Mouse (Mus musculus) CH12.LX (cell line): Measurements from ENCODE around the gene Dpp3. TPM values are rescaled to one million over a fixed set of nuclear protein-coding genes. Genes with fewer than 3 reads are reported as not detected.
"Not testable (repeated sequence)": the region's sequence is repeated elsewhere in the genome, so short reads cannot be mapped to it uniquely, and the experiment has no call there.

Source experiments
- DNase-seq: peaks from one replicate; pipeline ENCODE4 v3.0.0-alpha.2; 2013; ENCODE audit errors: extremely low read depth
- H3K27ac ChIP-seq: 2 replicates; pipeline ENCODE4 v1.5.1; 2012; ENCODE audit warnings: low read depth, mild to moderate bottlenecking, control low read depth, moderate library complexity; ENCODE audit not compliant: insufficient read depth
- H3K27me3 ChIP-seq: replicated peaks from 2 replicates; pipeline ENCODE3; 2012; ENCODE audit warnings: inconsistent platforms
- H3K36me3 ChIP-seq, 2 experiments: replicated peaks in 1 of 2; 2 replicates each; pipeline versions ENCODE3 to v1.6.1; 2012; ENCODE audit warnings: inconsistent platforms in 1 of 2, low read length in 1 of 2, mild to moderate bottlenecking in 1 of 2, mixed read lengths in 1 of 2, moderate library complexity in 1 of 2; ENCODE audit not compliant: control insufficient read depth in 1 of 2, insufficient read depth in 1 of 2
- H3K4me1 ChIP-seq, 2 experiments: 2 replicates each; pipeline ENCODE4 v1.6.1; 2012; ENCODE audit warnings: inconsistent platforms in 1 of 2, moderate library complexity in 1 of 2; ENCODE audit not compliant: insufficient read depth in 2 of 2, control insufficient read depth in 1 of 2
- H3K4me2 ChIP-seq: 2 replicates; pipeline ENCODE4 v1.6.1; 2012; ENCODE audit warnings: low read depth, mild to moderate bottlenecking, control low read depth; ENCODE audit not compliant: poor library complexity, insufficient read depth, severe bottlenecking
- H3K4me3 ChIP-seq, 3 experiments: fragments of 150-350 bp in 1 of 3; sonication (generic) in 1 of 3; replicated peaks in 1 of 3; 2 replicates each; pipeline versions ENCODE3 to v1.5.1; 2011 to 2012; ENCODE audit warnings: low read depth in 2 of 3, low read length in 2 of 3, mild to moderate bottlenecking in 2 of 3, moderate library complexity in 2 of 3, control low read depth in 1 of 3, improper control_type of control experiment in 1 of 3, inconsistent platforms in 1 of 3, mixed read lengths in 1 of 3; ENCODE audit not compliant: poor library complexity in 1 of 3
- H3K79me2 ChIP-seq: replicated peaks from 2 replicates; pipeline ENCODE4 v1.6.1; 2012; ENCODE audit warnings: mild to moderate bottlenecking, moderate library complexity; ENCODE audit not compliant: control insufficient read depth, poor library complexity, insufficient read depth, severe bottlenecking; ENCODE audit errors: extremely low read depth
- H3K9ac ChIP-seq: 2 replicates; pipeline ENCODE4 v1.6.1; 2012; ENCODE audit warnings: low read depth, mild to moderate bottlenecking, control low read depth, moderate library complexity; ENCODE audit not compliant: insufficient read depth
- H3K9me3 ChIP-seq: replicated peaks from 2 replicates; pipeline ENCODE3; 2012; ENCODE audit warnings: low read length, inconsistent platforms, mixed read lengths
- BHLHE40 ChIP-seq: IDR thresholded peaks from 2 replicates; pipeline ENCODE4 v1.6.1; 2011; ENCODE audit warnings: mild to moderate bottlenecking, low read depth, low read length, improper control_type of control experiment
- CHD1 ChIP-seq: IDR thresholded peaks from 2 replicates; pipeline ENCODE4 v1.6.1; 2012; ENCODE audit warnings: low read depth, low read length, improper control_type of control experiment, inconsistent platforms
- E2F4 ChIP-seq: IDR thresholded peaks from 2 replicates; pipeline ENCODE4 v1.6.1; 2011; ENCODE audit warnings: low read depth, low read length, improper control_type of control experiment; ENCODE audit not compliant: insufficient replicate concordance
- ELF1 ChIP-seq: IDR thresholded peaks from 2 replicates; pipeline ENCODE4 v1.6.1; 2014; ENCODE audit warnings: low read depth, mild to moderate bottlenecking, inconsistent platforms, low read length, improper control_type of control experiment
- EP300 ChIP-seq: IDR thresholded peaks from 2 replicates; pipeline ENCODE4 v1.6.1; 2011; ENCODE audit warnings: low read length, improper control_type of control experiment
- HCFC1 ChIP-seq: IDR thresholded peaks from 2 replicates; pipeline ENCODE4 v1.6.1; 2012; ENCODE audit warnings: low read depth, mild to moderate bottlenecking, inconsistent platforms, low read length, improper control_type of control experiment
- IRF4 ChIP-seq: IDR thresholded peaks from 2 replicates; pipeline ENCODE4 v1.6.1; 2014; ENCODE audit warnings: low read depth, mild to moderate bottlenecking, inconsistent platforms, low read length, improper control_type of control experiment
- JUND ChIP-seq: conservative IDR thresholded peaks from 2 replicates; pipeline ENCODE4 v1.6.1; 2011; ENCODE audit warnings: low read depth, low read length, improper control_type of control experiment
- MAX ChIP-seq: IDR thresholded peaks from 2 replicates; pipeline ENCODE4 v1.6.1; 2011; ENCODE audit warnings: low read length, improper control_type of control experiment
- MAZ ChIP-seq: IDR thresholded peaks from 2 replicates; pipeline ENCODE4 v1.6.1; 2012; ENCODE audit warnings: low read depth, mild to moderate bottlenecking, inconsistent platforms, low read length, improper control_type of control experiment, moderate library complexity
- MEF2A ChIP-seq: IDR thresholded peaks from 2 replicates; pipeline ENCODE4 v1.6.1; 2014; ENCODE audit warnings: low read depth, mild to moderate bottlenecking, inconsistent platforms, low read length, improper control_type of control experiment, borderline replicate concordance
- MYC ChIP-seq: IDR thresholded peaks from 2 replicates; pipeline ENCODE4 v1.6.1; 2011; ENCODE audit warnings: low read depth, mild to moderate bottlenecking, improper control_type of control experiment, low read length
- NELFE ChIP-seq: IDR thresholded peaks from 2 replicates; pipeline ENCODE4 v1.6.1; 2011; ENCODE audit warnings: low read depth, low read length, improper control_type of control experiment
- NRF1 ChIP-seq: IDR thresholded peaks from 2 replicates; pipeline ENCODE4 v1.6.1; 2014; ENCODE audit warnings: low read depth, mild to moderate bottlenecking, inconsistent platforms, low read length, improper control_type of control experiment, moderate library complexity
- PAX5 ChIP-seq: IDR thresholded peaks from 2 replicates; pipeline ENCODE4 v1.6.1; 2012; ENCODE audit warnings: low read length, inconsistent platforms, mixed read lengths
- RAD21 ChIP-seq: IDR thresholded peaks from 2 replicates; pipeline ENCODE4 v1.6.1; 2011; ENCODE audit warnings: low read depth, mild to moderate bottlenecking, low read length, improper control_type of control experiment, moderate library complexity
- RCOR1 ChIP-seq: conservative IDR thresholded peaks from 2 replicates; pipeline ENCODE4 v1.6.1; 2012; ENCODE audit warnings: low read depth, mild to moderate bottlenecking, inconsistent platforms, low read length, improper control_type of control experiment
- USF1 ChIP-seq: IDR thresholded peaks from 2 replicates; pipeline ENCODE4 v1.6.1; 2014; ENCODE audit warnings: low read depth, mild to moderate bottlenecking, inconsistent platforms, low read length, improper control_type of control experiment
- USF2 ChIP-seq: conservative IDR thresholded peaks from 2 replicates; pipeline ENCODE4 v1.6.1; 2011; ENCODE audit warnings: low read depth, low read length, improper control_type of control experiment
- ZMIZ1 ChIP-seq: IDR thresholded peaks from 2 replicates; pipeline ENCODE4 v1.6.1; 2012; ENCODE audit warnings: low read depth, mild to moderate bottlenecking, inconsistent platforms, low read length, improper control_type of control experiment
- dilution Hi-C: fragments of 300-500 bp; cut with MboI; formaldehyde crosslinking; loops from 2 replicates; pipeline ENCODE4 v1.14.3; 2020; ENCODE audit warnings: low sequenced_read_pairs; ENCODE audit not compliant: extremely low pct_unique_long_range_greater_than_20kb, extremely low pct_ligation_motif_present
- in situ Hi-C: fragments of 300-500 bp; cut with MboI; formaldehyde crosslinking; loops from 3 replicates; pipeline ENCODE4 v1.14.3; 2019; ENCODE audit warnings: low sequenced_read_pairs, low pct_ligation_motif_present, low pct_unique_long_range_greater_than_20kb, mixed read lengths
- polyA plus RNA-seq: library from polyadenylated mRNA; unstranded; fragments of >175 nt; gene quantifications from 2 replicates; pipeline ENCODE4 v1.2.1, GENCODE M21; 2012; ENCODE audit warnings: low read depth; ENCODE audit not compliant: insufficient read length
- total RNA-seq, 2 experiments: library from RNA; depleted of rRNA; stranded (reverse); fragments of 300-350 nt in 1 of 2; fragments of >200 nt in 1 of 2; gene quantifications; 2 replicates each; pipeline ENCODE4 v1.2.3; 2012 to 2014

Gene Dpp3
- total and polyA plus RNA-seq, 3 experiments: 79.6 to 100.0 (median 89.7) TPM

DNA sequence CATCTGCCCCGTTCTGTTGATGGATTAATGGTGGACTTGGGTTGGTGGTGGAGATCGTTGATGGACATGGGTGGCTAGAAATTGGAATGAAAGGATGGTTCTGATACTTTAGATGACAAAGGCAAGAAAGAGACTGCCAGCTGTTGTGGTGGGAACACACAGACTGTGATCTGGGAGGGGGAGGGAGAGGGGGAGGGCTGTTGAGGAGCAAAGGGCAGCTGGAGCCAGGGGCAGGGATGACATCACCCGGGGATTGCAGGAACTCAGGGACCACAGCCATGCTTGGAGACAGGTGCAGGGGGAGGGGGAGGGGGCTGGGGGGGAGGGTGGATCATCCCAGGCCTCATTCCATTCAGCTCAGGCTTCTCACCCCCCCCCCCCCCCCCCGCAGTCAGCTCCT, 51.8 kb downstream of the Dpp3 start:
- in situ Hi-C loops: no loop called here
- H3K9me3 ChIP-seq: no peaks in the 10 kb centered on the region
- no peak overlapping the region for H3K27ac ChIP-seq
- H3K36me3 ChIP-seq: peaks cover 8 to 14% of the 10 kb centered on the region in 2 experiments
- no peak for TF ChIP-seq IRF4
- no peak for TF ChIP-seq HCFC1
- TF ChIP-seq NELFE: no peak
- no peak for TF ChIP-seq MAZ
- TF ChIP-seq EP300: no peak
- TF ChIP-seq USF2: no peak
- no peak for TF ChIP-seq CHD1
- TF ChIP-seq ELF1: no peak
- TF ChIP-seq MEF2A: no peak
- no peak for TF ChIP-seq MYC
- TF ChIP-seq PAX5: no peak
- no peak for TF ChIP-seq MAX
- TF ChIP-seq ZMIZ1: no peak
- TF ChIP-seq RCOR1: no peak
- no peak for TF ChIP-seq E2F4
- no peak for TF ChIP-seq JUND
- TF ChIP-seq BHLHE40: no peak
- no peak for TF ChIP-seq USF1
- TF ChIP-seq RAD21: no peak
- no peak for TF ChIP-seq NRF1
- H3K79me2 ChIP-seq: no peaks in the 10 kb centered on the region; the same call in 1 of the 2 replicates
- H3K4me3 ChIP-seq: no peak overlapping the region
- no peak overlapping the region for H3K4me2 ChIP-seq
- dilution Hi-C loops: no loop called here
- peaks cover 54% of the 10 kb centered on the region for H3K27me3 ChIP-seq
- H3K9ac ChIP-seq: no peak overlapping the region
- H3K4me1 ChIP-seq: peaks cover 9 to 25% of the 10 kb centered on the region in 2 experiments
- no peak for DNase-seq

DNA sequence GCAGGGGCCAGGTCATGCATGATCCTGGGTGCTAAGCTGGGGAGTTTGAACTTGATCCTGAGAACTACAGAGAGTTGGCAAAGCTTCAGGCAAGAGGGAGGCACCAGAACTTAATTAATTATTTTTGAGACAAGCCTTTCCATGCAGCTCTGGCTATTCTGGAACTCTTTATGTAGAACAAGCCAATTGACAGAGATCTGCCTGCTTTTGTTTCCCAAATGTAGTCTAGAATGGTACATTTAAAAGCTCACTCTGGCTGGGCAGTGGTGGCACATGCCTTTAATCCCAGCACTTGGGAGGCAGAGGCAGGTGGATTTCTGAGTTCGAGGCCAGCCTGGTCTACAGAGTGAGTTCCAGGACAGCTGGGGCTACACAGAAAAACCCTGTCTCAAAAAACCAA, 53.5 kb downstream of the Dpp3 start:
- H3K27me3 ChIP-seq: peaks cover 69% of the 10 kb centered on the region

More for the DNA sequence above, 53.5 kb downstream of the Dpp3 start:
- DNase-seq, H3K4me1 ChIP-seq, H3K4me2 ChIP-seq, H3K4me3 ChIP-seq, H3K36me3 ChIP-seq, H3K79me2 ChIP-seq, H3K9ac ChIP-seq, H3K9me3 ChIP-seq, H3K27ac ChIP-seq, dilution Hi-C loops: not testable (repeated sequence)
- in situ Hi-C loops: loop anchor here (25.0 kb wide), 2 partner anchors 237 to 387 kb away; partner anchors contain the start of genes 2010003K11Rik, Rce1 and Syt12
